Mouse (Mus musculus) cerebellum, adult 9-11 months (tissue): Measurements from ENCODE around the gene Epha4.

Source experiments
- DNase-seq: peaks from one replicate; pipeline ENCODE4 v3.0.0; 2022

The Epha4 gene

DNA sequence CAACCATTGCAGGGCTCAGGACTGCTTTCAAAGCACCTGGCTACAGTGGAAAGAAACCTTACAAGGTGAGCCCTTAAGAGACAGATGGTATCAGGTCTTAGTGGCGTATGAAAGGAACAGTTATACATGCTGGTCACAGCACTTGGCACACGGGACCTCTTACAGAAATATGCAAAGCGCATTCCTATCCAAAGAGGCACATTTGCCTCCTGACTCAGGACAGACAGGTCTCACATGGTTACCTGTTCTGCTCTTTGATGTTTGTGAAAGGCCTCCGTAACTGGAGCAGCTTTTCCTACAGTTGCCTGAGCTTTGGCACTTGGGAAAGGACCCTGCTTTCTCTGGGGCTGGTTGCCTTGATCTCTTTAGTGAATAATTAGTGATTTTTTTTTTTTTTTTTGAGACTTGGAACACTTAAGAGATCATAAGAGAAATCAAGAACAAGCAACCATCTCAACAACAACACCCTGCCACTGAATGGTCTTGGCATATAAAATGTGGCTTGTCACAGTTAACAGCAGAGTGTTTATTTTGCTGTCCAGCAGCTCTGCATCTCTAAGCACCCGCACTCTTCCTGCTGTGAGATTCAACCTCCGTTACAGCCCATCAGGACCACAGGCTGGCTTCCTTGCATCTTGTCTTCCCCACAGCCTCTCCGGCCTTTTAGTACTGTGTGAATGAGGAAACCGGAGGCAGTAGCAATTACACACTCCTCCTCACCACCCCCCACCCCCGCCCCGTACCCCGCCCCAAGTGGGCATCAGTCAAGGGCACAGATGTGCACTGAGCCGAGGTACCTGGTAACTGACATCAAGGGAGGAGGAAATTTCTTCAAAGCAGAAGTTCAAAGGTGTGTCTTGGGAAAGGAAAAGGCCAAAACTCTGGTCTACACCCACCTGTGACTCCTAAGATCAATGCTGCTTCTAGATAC, 41.2 kb downstream of the Epha4 start:
- no peak for DNase-seq

DNA sequence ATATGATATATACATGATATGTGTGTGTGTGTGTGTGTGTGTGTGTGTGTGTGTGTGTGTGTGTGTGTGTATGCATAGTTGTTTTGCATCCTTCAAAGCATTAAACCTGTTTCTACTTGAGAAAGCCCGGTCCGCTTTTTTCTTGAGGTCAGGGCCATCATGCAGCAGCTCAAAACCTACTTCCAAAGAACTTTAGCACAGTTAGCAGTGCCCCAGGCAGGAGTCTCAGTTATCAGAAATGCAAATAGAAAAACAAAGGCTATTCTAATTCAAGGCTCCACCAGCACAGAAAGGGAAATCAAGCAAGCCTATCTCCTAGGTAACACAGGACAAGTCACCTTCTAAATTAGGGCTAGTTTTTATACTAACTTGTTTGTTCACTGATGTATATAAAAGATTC, 42.3 kb downstream of the Epha4 start:
- DNase-seq = no peak

DNA sequence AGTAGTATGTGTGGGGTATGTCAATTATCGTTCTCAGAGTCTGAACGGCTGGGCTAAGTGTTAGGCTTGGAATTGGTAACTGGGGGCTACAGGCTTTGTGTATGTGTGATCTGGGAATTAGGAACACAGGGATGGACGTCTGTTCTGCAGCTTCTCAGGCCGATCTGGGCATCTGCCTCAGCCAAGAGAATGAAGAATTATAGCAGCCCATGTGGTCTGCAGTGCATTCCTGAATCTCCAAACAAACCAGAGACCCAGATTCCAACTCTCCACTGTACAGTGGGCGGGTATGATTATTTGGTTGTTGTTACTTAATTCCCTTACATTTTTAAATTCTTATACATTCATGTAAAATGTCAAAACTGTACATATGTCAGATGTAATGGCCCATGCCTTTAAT, 43.4 kb downstream of the Epha4 start:
- DNase-seq = no peak

DNA sequence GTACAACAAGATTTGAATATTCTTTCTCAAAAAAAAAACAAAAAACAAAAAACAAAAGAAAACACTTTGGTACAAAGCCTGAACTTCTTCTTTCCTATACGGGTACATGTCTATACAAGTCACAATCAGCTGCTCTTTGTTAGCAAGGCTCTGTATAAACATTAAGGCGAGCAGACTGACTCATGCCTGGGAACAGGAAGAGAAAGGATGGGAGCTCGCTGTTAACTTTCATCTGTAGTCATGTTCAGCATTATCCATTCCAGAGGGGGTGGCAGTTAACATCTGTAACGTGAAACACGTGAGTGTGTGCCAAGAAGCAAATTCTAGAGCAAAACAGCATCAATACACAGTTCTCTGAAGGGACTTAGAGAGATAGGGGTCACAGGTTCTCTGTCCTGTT, 43.9 kb downstream of the Epha4 start:
- no peak for DNase-seq

DNA sequence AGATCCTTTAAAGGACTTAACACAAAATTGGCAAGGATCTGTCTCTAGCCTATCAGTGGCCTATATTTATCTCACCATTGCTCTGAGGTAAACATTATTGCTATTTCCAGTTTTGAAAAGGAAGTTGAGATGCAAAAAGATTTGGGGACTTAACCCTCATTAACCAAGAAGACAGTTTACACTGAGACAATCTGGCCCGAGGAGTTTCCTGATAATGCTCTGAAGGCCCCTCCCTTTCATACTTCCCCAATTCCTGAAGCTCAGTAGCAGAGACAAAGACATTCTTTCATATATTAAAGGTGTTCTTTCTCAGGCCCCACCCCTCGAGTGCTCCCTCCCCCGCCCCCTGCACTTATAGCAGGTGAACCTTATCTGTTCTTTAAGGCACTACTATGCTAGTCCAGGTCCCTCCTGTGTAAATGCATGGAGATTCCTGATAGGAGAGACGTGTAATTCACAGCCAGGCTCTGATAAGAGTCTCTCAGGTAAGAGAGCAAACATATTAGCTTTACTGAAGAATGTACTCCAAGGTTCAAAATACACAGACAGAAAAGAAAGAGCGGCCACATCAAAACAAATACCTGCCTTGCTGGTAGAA, 46.1 kb downstream of the Epha4 start:
- DNase-seq = no peak

DNA sequence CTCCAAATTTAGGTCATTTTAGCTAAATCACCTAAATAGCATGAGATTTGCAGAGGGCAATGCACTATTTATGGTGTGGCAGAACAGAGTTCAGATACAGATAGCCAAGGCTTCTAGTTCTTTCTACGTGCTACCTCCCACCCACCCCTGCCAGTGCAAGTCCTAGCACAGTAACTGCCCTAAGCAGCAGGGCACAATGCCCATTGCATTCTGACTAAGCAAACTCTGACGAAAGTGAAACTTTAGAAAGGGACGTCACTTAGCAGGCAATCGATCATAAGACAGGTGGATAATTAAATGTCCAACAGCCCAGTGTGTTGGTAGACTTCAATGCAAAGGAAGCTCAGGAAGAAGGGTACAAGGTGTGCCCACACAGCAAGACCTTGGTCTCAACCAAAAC, 49.4 kb downstream of the Epha4 start:
- DNase-seq = no peak

DNA sequence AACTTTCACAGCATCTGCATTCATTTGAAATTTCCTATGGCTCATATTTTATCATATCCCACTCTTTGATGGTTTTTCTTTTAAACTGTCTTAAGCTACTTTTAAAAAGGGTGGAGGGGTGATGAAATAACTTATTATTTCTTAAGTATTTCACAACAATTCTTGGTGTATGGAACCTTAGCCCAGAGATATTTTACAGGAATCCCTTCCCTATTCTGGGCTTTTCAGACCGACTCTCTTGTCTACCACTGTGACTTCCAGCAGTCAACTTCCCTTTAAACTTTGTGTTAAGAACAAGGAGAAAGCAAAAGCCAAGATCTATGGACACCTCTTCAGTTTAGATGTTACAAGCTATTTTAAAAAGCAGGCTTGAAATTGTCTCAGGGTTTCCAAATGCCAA, 50.8 kb downstream of the Epha4 start:
- no peak for DNase-seq

DNA sequence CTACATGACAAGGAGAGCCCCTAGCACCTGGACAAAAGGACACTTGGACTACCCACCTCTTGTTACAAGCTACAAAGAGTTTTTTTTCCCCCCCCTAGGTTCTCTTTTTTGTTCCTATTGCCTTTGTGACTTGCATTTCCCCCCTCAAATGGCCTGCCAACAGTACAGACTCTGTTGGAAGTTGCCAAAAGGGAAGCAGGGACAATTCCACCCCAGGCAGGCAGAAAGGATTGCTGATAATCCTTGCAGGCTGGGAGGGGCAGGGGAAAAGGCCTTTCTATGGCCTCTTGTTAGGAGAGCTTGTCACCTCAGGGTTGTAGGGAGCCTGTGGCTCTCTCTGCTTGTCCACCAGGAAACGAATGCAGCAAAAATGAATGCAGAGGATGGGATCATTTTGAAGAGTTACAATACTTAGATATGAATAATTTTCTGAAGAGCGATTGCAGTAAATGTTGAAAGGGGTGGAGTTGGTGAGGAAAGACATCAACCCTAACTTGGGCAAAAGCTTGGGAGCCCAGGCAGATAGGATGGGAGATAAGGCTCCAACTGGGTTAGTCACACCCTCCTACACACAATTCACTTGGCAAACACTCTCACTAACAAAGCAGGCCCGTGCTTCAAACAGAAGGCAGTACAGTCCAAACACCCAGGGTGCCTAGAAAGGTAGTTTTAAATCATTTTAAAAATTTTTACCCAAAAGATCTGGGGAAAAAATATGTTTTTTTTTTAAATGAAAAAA, 52.8 kb downstream of the Epha4 start:
- no peak for DNase-seq

DNA sequence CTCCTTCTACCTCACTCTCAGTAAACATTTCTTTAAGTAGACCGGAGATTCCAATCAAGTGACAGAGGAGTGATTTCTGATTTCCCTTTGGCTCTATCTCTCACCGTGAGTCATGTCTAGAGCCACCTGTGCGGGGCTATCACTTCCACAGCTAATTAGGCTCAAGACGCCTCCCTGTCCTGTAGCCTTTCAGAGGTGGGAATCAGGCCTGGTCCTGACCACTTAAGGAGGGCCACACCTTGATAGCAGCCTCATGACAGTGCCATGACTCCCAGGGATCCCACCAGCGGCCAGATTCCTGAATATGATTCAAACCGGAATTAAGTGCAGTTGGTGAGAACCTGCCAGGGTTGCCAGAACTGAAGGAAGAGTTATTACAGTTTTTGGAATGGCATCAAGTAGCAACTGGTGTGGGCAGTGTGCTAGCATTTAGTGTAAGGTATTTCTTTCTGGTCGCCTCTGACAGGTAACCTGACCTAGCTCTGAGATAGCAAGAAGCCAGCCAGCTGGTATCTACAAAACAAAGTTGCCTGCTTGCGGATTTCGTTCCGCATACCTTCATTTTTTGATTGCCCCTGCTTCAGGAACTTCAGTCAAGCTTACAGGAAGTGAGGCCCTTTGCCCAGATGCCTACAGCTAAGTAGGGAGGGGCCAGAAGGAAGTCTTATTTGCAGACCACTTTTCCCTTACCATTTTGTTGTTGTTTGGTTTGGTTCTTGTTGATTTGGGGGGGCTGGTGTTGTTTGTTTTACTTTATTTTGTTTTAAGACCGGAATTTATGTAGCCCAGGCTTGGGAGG, 53.9 kb downstream of the Epha4 start:
- no peak for DNase-seq

DNA sequence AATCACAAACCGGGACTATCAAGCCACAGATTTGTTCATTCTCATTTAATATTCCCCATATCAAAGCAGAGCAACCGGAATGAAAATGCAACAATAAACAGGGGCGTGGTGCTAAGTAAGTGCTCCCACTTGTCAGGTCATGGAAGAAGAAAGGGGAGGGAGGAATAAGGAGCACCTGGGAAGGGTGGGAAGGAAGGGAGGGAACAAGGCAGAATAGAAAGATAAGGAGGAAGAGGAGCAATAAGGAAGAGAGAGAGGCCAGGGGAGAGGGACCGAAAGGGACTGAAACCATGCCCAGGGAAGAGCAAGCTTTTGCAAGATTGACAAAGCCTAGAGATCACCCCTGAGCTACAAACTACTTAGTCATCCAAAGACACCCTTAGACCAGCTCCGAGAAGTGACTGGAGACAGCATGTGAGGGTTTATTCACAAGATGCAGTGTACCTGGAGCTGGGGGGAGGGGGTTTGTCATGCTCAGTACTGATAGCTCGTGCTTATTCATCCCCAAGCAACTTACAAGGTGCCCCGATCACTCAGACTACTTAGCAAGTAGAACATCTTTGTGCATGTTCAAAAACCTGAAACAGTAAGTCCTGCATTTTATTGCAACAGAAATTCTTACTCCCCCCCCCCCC, 56.0 kb downstream of the Epha4 start:
- DNase-seq = no peak

DNA sequence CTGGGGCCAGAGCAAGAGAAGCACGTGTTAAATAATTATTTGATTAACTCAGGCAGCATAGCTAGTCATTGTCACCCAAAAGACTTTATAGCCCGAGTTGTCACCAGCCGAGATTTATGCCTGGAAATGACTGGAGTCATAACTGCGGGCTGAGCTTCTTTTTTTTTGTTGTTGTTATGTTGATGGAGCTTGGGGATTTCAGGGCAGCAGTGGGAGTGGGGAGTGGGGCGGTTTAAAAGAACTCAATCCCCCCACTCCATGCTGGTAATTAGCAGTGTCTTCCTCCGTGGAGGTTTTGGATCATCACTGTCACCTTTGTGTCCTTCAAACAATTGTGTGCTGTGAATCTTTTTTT, 57.5 kb downstream of the Epha4 start:
- DNase-seq = no peak

DNA sequence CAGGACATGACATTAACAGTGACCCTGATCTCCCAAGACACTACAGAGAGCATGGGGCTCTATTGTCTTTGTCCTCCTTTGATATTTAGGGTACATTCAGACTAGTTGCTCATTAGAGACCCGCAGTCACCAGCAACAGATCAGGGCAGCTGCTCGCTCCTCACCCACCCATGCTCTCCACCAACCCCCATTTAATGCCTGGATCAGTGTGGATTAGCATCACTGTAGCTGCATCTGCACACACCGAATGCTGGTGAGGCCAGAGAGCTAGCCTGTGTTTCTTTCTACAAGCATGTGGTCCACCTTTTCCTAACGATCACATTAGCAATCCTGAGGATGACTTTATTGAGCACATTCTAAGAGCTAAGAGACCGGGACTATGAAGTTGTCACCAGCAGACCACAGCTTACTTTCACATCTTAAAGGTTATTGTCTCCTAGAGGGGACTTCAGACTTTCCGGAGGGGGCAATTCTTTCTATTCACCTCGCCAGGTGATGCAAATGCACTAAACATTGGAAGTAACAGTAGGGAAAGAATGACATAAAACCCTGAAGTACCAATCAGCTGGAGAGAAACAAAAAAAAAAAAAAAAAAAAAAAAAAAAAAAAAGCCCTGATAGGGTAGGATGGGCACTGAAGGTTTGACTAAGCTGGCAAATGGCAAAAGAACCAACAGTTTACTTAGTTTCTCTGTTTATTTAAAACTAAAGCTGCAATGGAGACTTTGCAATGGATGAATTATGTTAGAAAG, 58.0 kb downstream of the Epha4 start:
- DNase-seq = no peak

DNA sequence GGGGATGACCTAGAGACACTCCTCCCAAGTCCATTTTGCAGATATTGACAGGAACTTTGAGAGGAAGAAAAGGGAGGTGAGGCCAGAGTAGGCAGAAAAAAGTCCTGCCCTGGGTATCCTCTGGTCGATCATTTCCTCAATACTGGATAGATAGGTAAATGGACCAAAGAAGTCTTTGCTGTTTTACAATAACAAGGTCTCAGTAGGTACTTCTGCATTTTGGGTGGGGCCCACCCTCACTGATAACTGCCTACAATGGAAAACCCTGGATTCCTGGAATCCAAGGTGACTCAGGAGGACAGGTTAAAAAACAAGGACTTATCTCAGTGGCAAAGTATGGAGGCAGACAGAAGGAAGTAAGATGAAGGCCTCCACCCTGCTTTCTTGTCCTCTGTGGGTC, 61.1 kb downstream of the Epha4 start:
- no peak for DNase-seq

DNA sequence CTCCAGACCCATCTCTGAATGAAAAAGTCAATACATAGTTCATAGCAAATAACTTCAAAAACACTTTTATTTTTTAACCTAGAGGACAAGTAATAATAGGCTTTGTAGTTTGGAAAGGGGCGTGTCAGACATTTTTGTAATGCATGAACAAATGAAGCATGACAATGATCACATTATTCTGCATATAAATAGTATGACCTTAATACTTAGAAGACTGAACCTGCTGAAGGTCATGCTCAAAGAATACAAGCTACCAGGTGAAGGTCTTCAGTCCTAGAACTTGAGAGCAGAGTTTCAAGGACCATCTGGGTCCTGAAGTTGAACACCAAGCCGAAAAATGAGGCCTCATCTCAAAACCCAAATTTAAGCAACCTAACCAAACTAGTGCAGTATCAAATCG, 62.2 kb downstream of the Epha4 start:
- DNase-seq = no peak

DNA sequence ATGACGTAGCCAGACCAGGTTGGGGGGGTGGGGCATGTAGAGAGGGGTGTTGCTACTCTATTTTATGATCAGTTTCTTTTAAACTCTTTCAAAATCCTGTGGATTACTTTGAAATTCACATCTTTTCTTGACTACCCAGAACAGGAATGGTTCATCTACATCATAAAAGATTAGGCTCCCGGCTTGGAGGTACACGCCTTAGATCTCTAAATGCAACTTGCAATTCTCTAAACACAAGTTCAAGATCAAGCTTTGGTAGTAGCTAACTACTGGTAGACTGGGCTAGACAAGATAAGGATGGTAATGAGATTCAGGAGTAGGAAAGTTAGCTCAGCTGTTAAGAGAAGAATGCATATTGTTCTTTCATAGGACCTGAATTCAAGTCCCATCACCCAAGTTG, 63.3 kb downstream of the Epha4 start:
- DNase-seq = no peak

DNA sequence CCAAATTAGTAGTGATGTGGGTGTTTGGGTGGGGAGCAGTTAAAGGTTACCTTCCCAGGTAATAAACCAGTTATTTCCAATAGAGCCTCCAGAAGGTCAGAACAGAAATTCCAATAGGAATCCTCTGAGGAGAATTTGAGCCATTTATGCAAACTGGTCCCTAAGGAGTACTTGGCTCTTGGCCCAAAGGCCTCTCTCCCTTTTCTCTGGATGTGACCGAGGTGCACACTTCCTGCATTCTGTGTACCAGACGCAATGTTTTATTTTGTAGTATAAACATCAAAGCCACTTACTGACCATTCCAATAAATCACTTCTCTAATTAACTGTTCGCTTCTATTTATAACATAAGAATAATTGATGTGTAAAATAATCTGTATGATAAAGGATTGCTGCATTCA, 64.7 kb downstream of the Epha4 start:
- no peak for DNase-seq

DNA sequence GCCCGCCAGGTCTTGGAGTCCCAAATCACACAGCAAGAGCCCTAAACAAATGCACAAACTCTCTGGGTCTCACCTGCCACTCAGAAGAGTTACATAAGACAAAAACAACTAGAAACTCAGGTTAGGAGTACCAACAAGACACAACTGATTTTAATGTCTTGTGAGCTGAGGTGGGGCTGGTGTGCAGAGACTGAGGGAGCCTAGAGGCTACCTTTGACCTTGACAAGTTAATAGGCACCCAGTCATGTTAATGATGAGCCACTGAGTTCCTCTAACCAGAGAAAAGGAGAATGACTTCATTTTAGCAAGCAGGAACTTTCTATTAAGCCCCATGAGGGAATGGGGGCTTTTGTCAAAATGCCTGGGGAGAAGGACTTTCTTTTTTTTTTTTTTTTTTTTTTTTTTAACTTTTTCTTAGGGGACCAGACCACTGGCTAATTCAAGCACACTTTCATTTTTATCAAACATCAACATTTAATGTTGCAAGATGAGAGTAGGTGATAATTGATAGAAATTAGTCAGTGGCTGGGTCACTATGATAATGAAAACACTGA, 67.8 kb downstream of the Epha4 start:
- DNase-seq = no peak

DNA sequence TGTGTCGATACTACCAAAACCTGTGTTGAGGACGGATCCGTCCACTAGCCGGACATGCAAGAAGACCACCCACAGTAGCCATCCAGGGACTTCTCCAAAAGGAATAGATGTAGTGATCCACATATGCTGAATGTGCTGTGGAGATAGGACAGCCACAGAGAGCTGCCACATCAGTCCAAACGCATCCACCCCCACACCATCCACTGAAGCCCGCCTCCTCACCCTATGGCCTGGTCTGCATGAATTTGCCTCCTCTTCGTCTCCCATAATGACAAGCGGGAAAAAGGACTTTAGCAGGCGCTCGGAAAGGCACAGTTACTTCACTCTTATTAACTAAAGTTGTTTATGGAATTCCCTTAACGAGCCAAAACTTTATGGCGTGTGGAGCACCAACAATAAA, 68.5 kb downstream of the Epha4 start:
- DNase-seq = no peak

DNA sequence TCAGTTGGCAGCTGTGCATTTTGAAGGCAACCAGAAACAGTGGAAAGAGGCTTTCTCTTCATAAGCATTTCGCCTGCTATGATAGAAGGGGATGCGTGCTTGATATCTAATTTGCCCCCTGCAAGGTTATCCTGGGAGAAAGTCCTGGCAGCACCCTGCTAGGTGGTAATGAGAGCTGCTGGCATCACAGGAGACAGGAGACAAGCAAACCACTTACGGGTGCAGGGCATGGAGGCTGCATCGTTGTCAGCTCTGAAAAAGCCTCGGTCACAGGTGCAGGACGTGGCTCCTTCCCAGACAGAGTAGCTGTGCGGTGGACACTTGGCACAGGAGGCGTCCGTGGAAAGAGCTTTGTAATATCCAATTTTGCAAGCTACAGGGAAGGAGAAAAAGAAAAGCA, 70.2 kb downstream of the Epha4 start:
- no peak for DNase-seq

DNA sequence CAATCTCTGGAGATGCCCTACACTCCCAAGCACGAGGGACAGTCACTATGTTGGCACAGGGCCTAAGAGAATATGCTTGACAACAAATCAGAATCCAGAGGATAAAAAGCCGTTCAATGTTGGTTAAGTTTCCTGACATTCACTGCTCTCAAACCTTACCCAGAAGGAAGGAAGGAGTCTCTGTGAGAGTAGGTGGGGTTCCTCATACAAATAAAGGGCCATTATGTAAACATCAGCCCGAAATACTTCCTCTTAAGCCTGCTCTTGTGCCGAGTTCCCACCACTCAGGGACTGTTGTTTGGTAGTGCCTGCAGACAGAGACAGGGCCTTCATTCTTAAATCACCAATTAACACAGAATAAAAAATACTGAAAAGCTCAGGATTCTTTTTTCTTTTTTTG, 72.9 kb downstream of the Epha4 start:
- DNase-seq = no peak

DNA sequence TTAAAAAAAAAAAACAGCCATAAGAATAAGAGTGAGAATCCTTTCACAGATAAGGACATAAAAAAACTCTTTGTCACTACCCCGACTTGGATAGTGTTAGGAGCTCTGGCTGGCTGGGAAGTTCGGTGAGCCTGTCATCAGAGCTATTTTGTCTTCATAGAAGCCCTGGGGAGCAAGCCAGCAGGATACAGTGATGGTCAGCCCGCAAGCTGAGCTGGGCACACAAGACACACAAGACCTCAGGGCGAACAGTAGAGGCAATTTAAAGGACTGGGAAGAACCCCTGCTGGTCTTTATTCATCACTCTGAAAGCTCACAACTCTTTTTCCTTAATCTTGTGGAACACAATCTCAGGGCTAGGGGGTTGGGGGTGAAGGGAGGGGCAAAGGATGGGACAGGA, 73.5 kb downstream of the Epha4 start:
- no peak for DNase-seq

DNA sequence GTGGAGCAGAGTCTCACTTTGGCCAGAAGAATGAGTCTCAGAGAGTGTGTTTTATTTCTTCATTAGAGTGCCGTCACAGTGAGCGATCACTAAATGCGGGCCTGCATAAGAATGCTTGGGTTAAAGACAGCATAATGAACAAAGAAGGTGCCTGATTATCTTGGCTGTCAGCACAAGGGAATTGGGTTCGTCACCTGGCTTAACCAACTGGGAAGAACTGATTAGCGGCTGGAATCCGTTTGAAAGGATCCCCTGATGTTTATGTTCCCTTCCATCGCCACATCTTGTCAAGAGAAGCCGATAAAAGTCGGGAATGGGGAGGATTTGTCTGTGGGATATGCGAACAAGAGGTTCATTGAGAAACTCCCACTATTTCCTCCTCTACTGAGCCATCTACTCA, 74.4 kb downstream of the Epha4 start:
- DNase-seq = no peak
